Mouse (Mus musculus): ENCODE measurements at regions not wholly inside any gene's neighbourhood (a gene's known extent, or its start where the extent isn't known, plus 50 kb on each side); places are given as distances from the start of the nearest gene placed in this dataset.
"Not testable (repeated sequence)": the region's sequence is repeated elsewhere in the genome, so short reads cannot be mapped to it uniquely, and the experiment has no call there.

GRCm38 (mm10) chr5:134046086-134046485 is 53.4 kb upstream of the Castor2 start:
- Histone ChIP-seq H3K27me3 (ENCODE audit: low read depth, poor library complexity, severe bottlenecking) (peaks cover 42% of the 10 kb centered on the region), H3K36me3 (no peaks in the 10 kb centered on the region), H3K27ac (replicated peaks) (no peak overlapping the region), H3K9me3 (replicated peaks) (peaks cover 9% of the 10 kb centered on the region), H3K4me3 (no peak overlapping the region), H3K4me1 (peaks cover 24% of the 10 kb centered on the region)
- 44% methylated on average over 6 of the region's 6 CpGs for WGBS
- DNase-seq (ENCODE audit: low spot score), result no peak

GRCm38 (mm10) chr5:134042938-134043337 is 56.6 kb upstream of the Castor2 start:
- H3K36me3 ChIP-seq; H3K4me3 ChIP-seq; H3K9me3 ChIP-seq (replicated peaks); H3K27ac ChIP-seq (replicated peaks); DNase-seq (ENCODE audit: low spot score): not testable (repeated sequence)
- peaks cover 20% of the 10 kb centered on the region for H3K27me3 ChIP-seq (ENCODE audit: low read depth, poor library complexity, severe bottlenecking)
- H3K4me1 ChIP-seq, result peaks cover 19% of the 10 kb centered on the region
- 74% methylated on average over 2 of the region's 2 CpGs for WGBS

GRCm38 (mm10) chr5:134027316-134027966 is 72.1 kb upstream of the Castor2 start:
- peaks cover 5% of the 10 kb centered on the region; the same call in 1 of the 2 replicates for H3K4me1 ChIP-seq
- no peaks in the 10 kb centered on the region for H3K9me3 ChIP-seq (replicated peaks)
- H3K27me3 ChIP-seq (ENCODE audit: low read depth, poor library complexity, severe bottlenecking), result no peaks in the 10 kb centered on the region
- H3K4me3 ChIP-seq, result no peak overlapping the region
- WGBS, result 60% methylated on average over 11 of the region's 11 CpGs
- H3K36me3 ChIP-seq, result no peaks in the 10 kb centered on the region
- no peak for DNase-seq (ENCODE audit: low spot score)
- no peak overlapping the region for H3K27ac ChIP-seq (replicated peaks)

GRCm38 (mm10) chr5:134019651-134020432 is 79.7 kb upstream of the Castor2 start:
- Histone ChIP-seq H3K4me1 (no peaks in the 10 kb centered on the region), H3K9me3 (replicated peaks) (peaks cover 4% of the 10 kb centered on the region; the same call in 1 of the 2 replicates), H3K27me3 (ENCODE audit: low read depth, poor library complexity, severe bottlenecking) (no peaks in the 10 kb centered on the region), H3K27ac (replicated peaks) (no peak overlapping the region), H3K36me3 (no peaks in the 10 kb centered on the region), H3K4me3 (no peak overlapping the region)
- 89% methylated on average over 13 of the region's 13 CpGs for WGBS
- DNase-seq (ENCODE audit: low spot score), result no peak

GRCm38 (mm10) chr5:134014257-134015163 is 85.0 kb upstream of the Castor2 start:
- Histone ChIP-seq H3K4me3 (no peak overlapping the region), H3K27me3 (ENCODE audit: low read depth, poor library complexity, severe bottlenecking) (peaks cover 4% of the 10 kb centered on the region; the same call in 1 of the 2 replicates), H3K4me1 (no peaks in the 10 kb centered on the region), H3K27ac (replicated peaks) (no peak overlapping the region), H3K9me3 (replicated peaks) (peaks cover 4% of the 10 kb centered on the region; the same call in 1 of the 2 replicates), H3K36me3 (no peaks in the 10 kb centered on the region)
- DNase-seq (ENCODE audit: low spot score), result peak; percentile 37
- 74% methylated on average over 13 of the region's 13 CpGs for WGBS

GRCm38 (mm10) chr5:134013206-134013605 is 86.3 kb upstream of the Castor2 start:
- H3K4me1 ChIP-seq, result no peaks in the 10 kb centered on the region
- peaks cover 4% of the 10 kb centered on the region; the same call in 1 of the 2 replicates for H3K9me3 ChIP-seq (replicated peaks)
- no peak overlapping the region for H3K4me3 ChIP-seq
- no peak overlapping the region for H3K27ac ChIP-seq (replicated peaks)
- H3K36me3 ChIP-seq, result no peaks in the 10 kb centered on the region
- 81% methylated on average over 8 of the region's 8 CpGs for WGBS
- DNase-seq (ENCODE audit: low spot score), result no peak
- H3K27me3 ChIP-seq (ENCODE audit: low read depth, poor library complexity, severe bottlenecking), result peaks cover 16% of the 10 kb centered on the region

GRCm38 (mm10) chr5:134009843-134010242 is 89.7 kb upstream of the Castor2 start:
- Histone ChIP-seq H3K27ac (replicated peaks) (no peak overlapping the region), H3K4me1 (peaks cover 18% of the 10 kb centered on the region), H3K4me3 (no peak overlapping the region), H3K36me3 (no peaks in the 10 kb centered on the region), H3K9me3 (replicated peaks) (no peaks in the 10 kb centered on the region), H3K27me3 (ENCODE audit: low read depth, poor library complexity, severe bottlenecking) (peaks cover 36% of the 10 kb centered on the region)
- no peak for DNase-seq (ENCODE audit: low spot score)
- WGBS, result 92% methylated on average over 14 of the region's 14 CpGs

- H3K27me3 ChIP-seq (ENCODE audit: low read depth, poor library complexity, severe bottlenecking), result peaks cover 62% of the 10 kb centered on the region
- H3K9me3 ChIP-seq (replicated peaks), result no peaks in the 10 kb centered on the region
- WGBS, result 24% methylated on average over 3 of the region's 3 CpGs
- DNase-seq (ENCODE audit: low spot score), result no peak
- peaks cover 18% of the 10 kb centered on the region for H3K4me1 ChIP-seq
- peak overlapping the region; percentile 49; the same call in 1 of the 2 replicates for H3K27ac ChIP-seq (replicated peaks)
- H3K4me3 ChIP-seq, result no peak overlapping the region
- H3K36me3 ChIP-seq, result no peaks in the 10 kb centered on the region
Measured at GRCm38 (mm10) chr5:134007127-134007771, 92.3 kb upstream of the Castor2 start.

GRCm38 (mm10) chr5:134006470-134007126 is 92.9 kb upstream of the Castor2 start:
- Histone ChIP-seq H3K9me3 (replicated peaks) (no peaks in the 10 kb centered on the region), H3K27ac (replicated peaks) (peak overlapping the region; percentile 77), H3K4me1 (peaks cover 18% of the 10 kb centered on the region), H3K27me3 (ENCODE audit: low read depth, poor library complexity, severe bottlenecking) (peaks cover 68% of the 10 kb centered on the region), H3K36me3 (no peaks in the 10 kb centered on the region), H3K4me3 (peak overlapping the region; percentile 37; the same call in 1 of the 2 replicates)
- DNase-seq (ENCODE audit: low spot score), result peak; percentile 90
- 2% methylated on average over 14 of the region's 14 CpGs for WGBS

- no peak overlapping the region for H3K4me3 ChIP-seq
- peaks cover 65% of the 10 kb centered on the region for H3K27me3 ChIP-seq (ENCODE audit: low read depth, poor library complexity, severe bottlenecking)
- H3K9me3 ChIP-seq (replicated peaks), result no peaks in the 10 kb centered on the region
- whole genome bisulfite sequencing, result 17% methylated on average over 3 of the region's 3 CpGs
- H3K27ac ChIP-seq (replicated peaks), result peak overlapping the region; percentile 77
- no peak for DNase-seq (ENCODE audit: low spot score)
- peaks cover 18% of the 10 kb centered on the region for H3K4me1 ChIP-seq
- no peaks in the 10 kb centered on the region for H3K36me3 ChIP-seq
Measured at GRCm38 (mm10) chr5:134006001-134006400, 93.5 kb upstream of the Castor2 start.

- no peaks in the 10 kb centered on the region for H3K36me3 ChIP-seq
- H3K4me1 ChIP-seq, result peaks cover 21% of the 10 kb centered on the region
- no peaks in the 10 kb centered on the region for H3K9me3 ChIP-seq (replicated peaks)
- DNase-seq (ENCODE audit: low spot score), result peak; percentile 14
- peaks cover 71% of the 10 kb centered on the region for H3K27me3 ChIP-seq (ENCODE audit: low read depth, poor library complexity, severe bottlenecking)
- H3K27ac ChIP-seq (replicated peaks), result peak overlapping the region; percentile 78
- no peak overlapping the region for H3K4me3 ChIP-seq
- WGBS, result 6% methylated on average over 3 of the region's 3 CpGs
Measured at GRCm38 (mm10) chr5:134000100-134000499, 99.4 kb upstream of the Castor2 start.
